Mouse (Mus musculus): ENCODE measurements around the gene B3gnt4.
A peak's percentile ranks its signal among the peaks of the same experiment; 100 is the strongest.

B3gnt4 gene

DNA sequence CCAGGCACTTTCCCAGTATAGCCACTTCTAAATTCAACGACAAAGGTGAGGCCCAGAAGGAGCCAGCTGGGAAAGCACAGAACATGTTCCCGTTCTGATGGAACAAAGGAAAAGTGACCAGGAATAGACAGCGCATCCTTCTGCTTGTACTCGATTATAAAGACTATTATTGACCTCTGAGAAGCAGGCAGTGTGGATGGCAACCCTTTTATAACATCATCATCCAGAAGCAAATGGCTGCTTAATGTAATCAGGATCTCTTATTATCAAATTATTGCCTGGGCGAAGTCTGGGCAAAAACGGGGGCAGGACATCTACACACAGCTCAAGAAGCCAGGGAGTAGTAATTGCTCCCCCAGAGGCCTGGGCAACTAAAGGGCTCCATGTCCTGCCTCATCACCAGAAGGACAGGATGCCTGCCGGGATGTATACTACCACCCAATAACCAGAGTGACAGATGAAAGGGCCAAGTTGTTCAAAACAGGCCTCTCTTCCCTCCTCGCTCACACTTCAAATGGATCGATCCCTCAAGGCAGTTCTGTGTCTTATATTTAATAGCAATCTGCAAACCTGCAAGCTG, 15.7 kb downstream of the B3gnt4 start:
- DNase-seq (ENCODE audit: low spot score in 2 of 2), result peak in 1 of 2 experiments; percentile 2

DNA sequence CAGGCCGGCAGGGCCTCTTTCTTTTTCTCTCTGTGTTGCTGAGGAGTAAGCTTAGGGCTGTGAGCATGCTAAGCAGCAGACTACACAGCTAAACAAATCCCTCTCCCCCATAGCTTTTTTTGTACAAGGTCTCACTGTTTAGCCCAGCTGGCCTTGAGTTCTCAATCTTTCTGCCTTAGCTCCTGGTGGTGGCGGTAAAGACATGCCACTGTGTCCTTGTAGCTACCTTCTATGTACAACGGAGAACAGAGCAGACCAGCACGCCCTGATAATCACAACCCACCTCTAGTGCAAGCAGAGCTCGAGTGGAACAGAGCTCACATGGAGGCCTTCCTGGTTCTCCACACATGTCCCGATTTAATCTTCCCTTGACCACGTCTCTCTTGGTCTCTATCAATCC, 18.4 kb downstream of the B3gnt4 start:
- peak in 1 of 2 experiments; percentile 2 for DNase-seq (ENCODE audit: low spot score in 2 of 2)

DNA sequence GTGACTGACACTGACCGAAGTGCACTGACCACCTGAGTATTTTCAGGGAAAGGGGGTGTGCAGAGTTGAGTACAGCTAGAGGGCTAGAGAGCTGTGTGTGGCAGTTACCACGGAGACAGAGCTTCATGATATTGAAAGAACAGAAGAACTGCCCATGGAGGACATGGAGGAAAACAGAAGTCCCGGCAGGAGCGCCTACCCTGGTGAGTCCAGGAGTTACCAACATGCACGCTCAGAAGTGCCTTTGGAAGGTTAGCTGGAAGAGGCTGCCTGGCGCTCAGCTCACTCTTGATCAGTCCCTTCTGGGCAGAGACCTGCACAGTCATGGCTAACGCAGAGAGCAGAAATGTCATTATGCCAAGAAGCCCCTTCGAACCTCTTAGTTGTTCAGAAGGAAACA, 19.8 kb downstream of the B3gnt4 start:
- DNase-seq (ENCODE audit: low spot score in 2 of 2), result peak in 1 of 2 experiments; percentile 3

DNA sequence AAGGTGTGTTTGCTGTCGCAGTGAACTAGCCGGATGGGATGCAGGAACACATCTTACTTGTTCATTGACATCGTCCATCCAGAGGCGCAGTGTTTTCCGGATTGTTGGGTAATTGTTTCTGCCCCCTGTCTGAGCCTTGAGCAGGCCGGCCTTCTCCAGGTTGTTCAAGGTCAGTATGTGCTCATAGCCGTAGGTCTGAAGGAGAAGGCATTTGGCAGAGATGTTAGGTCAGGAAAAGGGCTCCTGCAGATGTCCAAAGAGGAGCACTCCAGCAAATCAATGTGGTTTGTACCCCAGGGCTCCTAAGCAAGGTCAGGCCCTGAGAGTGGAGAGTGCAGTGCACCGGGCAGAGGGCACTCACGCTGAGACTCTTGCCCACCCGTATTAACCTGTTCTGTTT, 23.5 kb downstream of the B3gnt4 start:
- peak in 1 of 2 experiments; percentile 2 for DNase-seq (ENCODE audit: low spot score in 2 of 2)

DNA sequence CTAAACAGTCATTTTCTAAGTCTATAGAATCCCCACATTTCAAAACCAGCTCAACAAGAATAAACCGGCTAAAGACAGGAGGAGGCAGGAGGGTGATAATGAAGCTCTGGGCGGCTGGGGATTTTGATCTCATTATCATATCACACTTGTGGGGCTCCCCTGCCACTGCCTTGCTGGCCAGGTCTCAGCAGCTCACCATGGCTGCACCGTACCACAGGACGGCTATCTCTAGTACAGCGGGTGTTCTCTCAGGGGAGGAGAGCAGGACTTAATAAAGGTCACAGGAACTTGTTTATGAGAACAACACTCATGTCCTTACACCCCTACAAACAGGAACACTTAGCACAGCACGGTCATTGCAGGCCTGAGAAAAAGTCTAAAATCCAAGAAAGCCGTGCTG, 45.4 kb downstream of the B3gnt4 start:
- DNase-seq (ENCODE audit: low spot score in 2 of 2), result no peak

DNA sequence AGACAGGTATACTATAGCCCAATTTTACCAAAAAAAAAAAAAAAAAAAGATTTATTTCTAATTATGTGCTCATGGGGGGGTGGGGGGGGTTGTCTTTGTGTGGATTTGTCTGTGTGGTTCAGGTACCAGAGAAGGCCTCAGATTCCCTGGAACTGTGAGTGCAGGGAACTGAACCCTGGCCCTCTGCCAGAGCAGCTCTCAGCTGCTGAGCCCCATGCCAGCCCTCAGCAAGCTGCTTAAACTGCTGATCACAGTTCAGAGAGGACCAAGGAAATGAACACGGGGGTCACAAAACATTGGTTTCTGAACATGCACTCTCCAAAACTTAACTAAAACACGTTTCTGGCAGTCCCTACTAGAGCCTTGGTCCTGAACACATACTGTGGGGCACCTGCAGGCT, 46.2 kb downstream of the B3gnt4 start:
- no peak for DNase-seq (ENCODE audit: low spot score in 2 of 2)

DNA sequence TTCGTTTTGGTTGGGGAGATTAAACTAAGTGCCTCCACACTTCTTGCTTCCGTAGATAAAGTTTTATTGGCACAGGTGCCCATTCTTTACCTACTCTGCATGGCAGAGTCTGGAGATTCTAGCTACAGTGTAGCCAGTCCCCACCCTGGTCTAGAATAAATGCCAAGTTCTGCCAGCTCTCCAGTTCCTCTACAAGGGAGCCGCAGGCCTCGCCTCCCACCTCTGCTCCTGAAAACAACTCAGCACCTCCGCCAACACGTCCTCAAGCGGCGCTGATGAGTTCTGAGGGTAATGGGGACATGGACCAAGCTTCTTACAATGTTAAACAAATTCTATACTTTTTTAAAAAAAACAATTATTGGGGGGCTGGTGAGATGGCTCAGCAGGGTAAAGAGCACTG, 49.3 kb downstream of the B3gnt4 start:
- no peak for DNase-seq (ENCODE audit: low spot score in 2 of 2)

DNA sequence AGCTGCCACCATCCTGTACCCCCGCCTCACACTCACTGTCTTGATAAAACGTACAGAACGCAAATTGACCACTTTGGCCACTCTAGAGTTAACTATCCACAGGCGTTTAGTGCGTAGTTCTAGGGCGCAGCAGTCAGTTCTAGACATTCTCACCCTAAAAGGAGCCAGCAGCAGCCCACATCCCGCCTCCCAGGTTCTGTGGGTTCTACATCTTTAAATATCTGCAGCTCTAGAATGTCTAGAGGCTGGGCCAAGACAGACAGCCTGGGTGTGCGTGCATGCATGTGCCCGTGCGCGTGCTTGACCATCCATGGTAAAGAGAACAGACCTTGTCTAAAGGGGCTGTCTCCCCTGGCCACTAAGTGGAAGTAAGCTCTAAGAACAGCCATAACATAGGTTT, 50.9 kb downstream of the B3gnt4 start:
- DNase-seq (ENCODE audit: low spot score in 2 of 2), result no peak
